Mouse (Mus musculus): ENCODE measurements around the gene Dtx1. TPM values are rescaled to one million over a fixed set of nuclear protein-coding genes. Genes with fewer than 3 reads are reported as not detected.

Dtx1 gene
- total and polyA plus RNA-seq, 3 experiments, result 0.12 to 0.63 TPM; not detected in 1

GRCm38 (mm10) chr5:120703660-120704059 lies 8.1 kb downstream of the Dtx1 start:
- no peaks in the 10 kb centered on the region for H3K36me3 ChIP-seq (ENCODE audit: control insufficient read depth in 1 of 2, insufficient read depth in 2 of 2, low read length in 2 of 2)
- H3K4me1 ChIP-seq (ENCODE audit: control insufficient read depth in 1 of 2, insufficient read depth in 2 of 2, low read length in 2 of 2), result no peaks in the 10 kb centered on the region
- no peak overlapping the region for H3K27ac ChIP-seq (ENCODE audit: control insufficient read depth, low read depth, low read length)
- H3K9me3 ChIP-seq (replicated peaks; ENCODE audit: insufficient read depth, low read length), result no peaks in the 10 kb centered on the region
- no peak overlapping the region for H3K9ac ChIP-seq (ENCODE audit: control insufficient read depth, low read depth, low read length, poor library complexity, severe bottlenecking)
- no peaks in the 10 kb centered on the region for H3K79me2 ChIP-seq (ENCODE audit: control insufficient read depth, insufficient read depth, low read length, poor library complexity)
- H3K4me3 ChIP-seq (ENCODE audit: control insufficient read depth in 1 of 2, insufficient read depth in 1 of 2, low read depth in 2 of 2, low read length in 2 of 2), result no peak overlapping the region
- TF ChIP-seq BHLHE40 (IDR thresholded peaks at IDR 0.05; ENCODE audit: borderline replicate concordance, low read depth, low read length) (no peak), EP300 (IDR thresholded peaks at IDR 0.05; ENCODE audit: low read depth in 1 of 2, low read length in 2 of 2) (no peak), POLR2AphosphoS2 (IDR thresholded peaks at IDR 0.05; ENCODE audit: low read length) (no peak), HCFC1 (IDR thresholded peaks at IDR 0.05; ENCODE audit: low read depth, low read length) (no peak), USF2 (IDR thresholded peaks at IDR 0.05; ENCODE audit: borderline replicate concordance in 1 of 2, insufficient read depth in 1 of 2, low read depth in 1 of 2, low read length in 2 of 2) (no peak), MXI1 (IDR thresholded peaks at IDR 0.05; ENCODE audit: low read depth, low read length) (no peak), UBTF (IDR thresholded peaks at IDR 0.05; ENCODE audit: borderline replicate concordance, insufficient read depth, low read depth, low read length) (no peak), MYC (IDR thresholded peaks at IDR 0.05; ENCODE audit: low read depth, low read length) (no peak), MAX (IDR thresholded peaks at IDR 0.05; ENCODE audit: low read length) (no peak), GABPA (IDR thresholded peaks at IDR 0.05; ENCODE audit: low read depth, low read length) (no peak), CHD1 (IDR thresholded peaks at IDR 0.05; ENCODE audit: low read depth, low read length) (no peak), ZC3H11A (IDR thresholded peaks at IDR 0.05; ENCODE audit: low read depth, low read length) (no peak), ZKSCAN1 (IDR thresholded peaks at IDR 0.05; ENCODE audit: low read depth, low read length) (no peak), MYB (IDR thresholded peaks at IDR 0.05; ENCODE audit: low read depth, low read length) (no peak), E2F4 (IDR thresholded peaks at IDR 0.05; ENCODE audit: borderline replicate concordance, low read depth, low read length) (no peak), MEF2A (IDR thresholded peaks at IDR 0.05; ENCODE audit: extremely low read depth, insufficient replicate concordance, low read depth, low read length, poor library complexity, severe bottlenecking) (no peak), MAFK (IDR thresholded peaks at IDR 0.05; ENCODE audit: borderline replicate concordance, low read depth, low read length) (no peak), TBP (IDR thresholded peaks at IDR 0.05; ENCODE audit: low read depth, low read length) (no peak)
- no peak for DNase-seq (ENCODE audit: low read depth, low spot score)
- no peaks in the 10 kb centered on the region for H3K27me3 ChIP-seq (ENCODE audit: control insufficient read depth in 1 of 2, insufficient read depth in 2 of 2, low read length in 2 of 2)

GRCm38 (mm10) chr5:120702969-120703368 lies 8.8 kb downstream of the Dtx1 start:
- no peaks in the 10 kb centered on the region for H3K27me3 ChIP-seq (ENCODE audit: control insufficient read depth in 1 of 2, insufficient read depth in 2 of 2, low read length in 2 of 2)
- no peaks in the 10 kb centered on the region for H3K79me2 ChIP-seq (ENCODE audit: control insufficient read depth, insufficient read depth, low read length, poor library complexity)

More at GRCm38 (mm10) chr5:120702969-120703368, 8.8 kb downstream of the Dtx1 start:
- Histone ChIP-seq H3K9ac (ENCODE audit: control insufficient read depth, low read depth, low read length, poor library complexity, severe bottlenecking) (no peak overlapping the region), H3K4me3 (ENCODE audit: control insufficient read depth in 1 of 2, insufficient read depth in 1 of 2, low read depth in 2 of 2, low read length in 2 of 2) (no peak overlapping the region), H3K36me3 (ENCODE audit: control insufficient read depth in 1 of 2, insufficient read depth in 2 of 2, low read length in 2 of 2) (no peaks in the 10 kb centered on the region), H3K9me3 (replicated peaks; ENCODE audit: insufficient read depth, low read length) (no peaks in the 10 kb centered on the region), H3K4me1 (ENCODE audit: control insufficient read depth in 1 of 2, insufficient read depth in 2 of 2, low read length in 2 of 2) (no peaks in the 10 kb centered on the region), H3K27ac (ENCODE audit: control insufficient read depth, low read depth, low read length) (no peak overlapping the region)
- TF ChIP-seq E2F4 (IDR thresholded peaks at IDR 0.05; ENCODE audit: borderline replicate concordance, low read depth, low read length), result no peak
- TF ChIP-seq GATA1 (IDR thresholded peaks at IDR 0.05; ENCODE audit: low read depth, low read length), result no peak
- TF ChIP-seq POLR2A (IDR thresholded peaks at IDR 0.05; ENCODE audit: control insufficient read depth in 1 of 2, insufficient read depth in 1 of 2, low read depth in 1 of 2, low read length in 2 of 2, poor library complexity in 1 of 2), result no peak
- TF ChIP-seq TBP (IDR thresholded peaks at IDR 0.05; ENCODE audit: low read depth, low read length), result no peak
- TF ChIP-seq TAL1 (IDR thresholded peaks at IDR 0.05; ENCODE audit: low read length), result no peak
- TF ChIP-seq MAX (IDR thresholded peaks at IDR 0.05; ENCODE audit: low read length), result no peak
- no peak for TF ChIP-seq EP300 (IDR thresholded peaks at IDR 0.05; ENCODE audit: low read depth in 1 of 2, low read length in 2 of 2)
- no peak for TF ChIP-seq MEF2A (IDR thresholded peaks at IDR 0.05; ENCODE audit: extremely low read depth, insufficient replicate concordance, low read depth, low read length, poor library complexity, severe bottlenecking)
- TF ChIP-seq SMC3 (IDR thresholded peaks at IDR 0.05; ENCODE audit: low read depth, low read length), result no peak
- TF ChIP-seq CHD1 (IDR thresholded peaks at IDR 0.05; ENCODE audit: low read depth, low read length), result no peak
- TF ChIP-seq ZMIZ1 (IDR thresholded peaks at IDR 0.05; ENCODE audit: low read depth, low read length), result no peak
- TF ChIP-seq ZC3H11A (IDR thresholded peaks at IDR 0.05; ENCODE audit: low read depth, low read length), result no peak
- no peak for TF ChIP-seq RAD21 (IDR thresholded peaks at IDR 0.05; ENCODE audit: low read depth, low read length)
- no peak for DNase-seq (ENCODE audit: low read depth, low spot score)

Measured in MEL (cell line).